Mouse (Mus musculus): ENCODE results near the gene Hist1h2ao.

DNA sequence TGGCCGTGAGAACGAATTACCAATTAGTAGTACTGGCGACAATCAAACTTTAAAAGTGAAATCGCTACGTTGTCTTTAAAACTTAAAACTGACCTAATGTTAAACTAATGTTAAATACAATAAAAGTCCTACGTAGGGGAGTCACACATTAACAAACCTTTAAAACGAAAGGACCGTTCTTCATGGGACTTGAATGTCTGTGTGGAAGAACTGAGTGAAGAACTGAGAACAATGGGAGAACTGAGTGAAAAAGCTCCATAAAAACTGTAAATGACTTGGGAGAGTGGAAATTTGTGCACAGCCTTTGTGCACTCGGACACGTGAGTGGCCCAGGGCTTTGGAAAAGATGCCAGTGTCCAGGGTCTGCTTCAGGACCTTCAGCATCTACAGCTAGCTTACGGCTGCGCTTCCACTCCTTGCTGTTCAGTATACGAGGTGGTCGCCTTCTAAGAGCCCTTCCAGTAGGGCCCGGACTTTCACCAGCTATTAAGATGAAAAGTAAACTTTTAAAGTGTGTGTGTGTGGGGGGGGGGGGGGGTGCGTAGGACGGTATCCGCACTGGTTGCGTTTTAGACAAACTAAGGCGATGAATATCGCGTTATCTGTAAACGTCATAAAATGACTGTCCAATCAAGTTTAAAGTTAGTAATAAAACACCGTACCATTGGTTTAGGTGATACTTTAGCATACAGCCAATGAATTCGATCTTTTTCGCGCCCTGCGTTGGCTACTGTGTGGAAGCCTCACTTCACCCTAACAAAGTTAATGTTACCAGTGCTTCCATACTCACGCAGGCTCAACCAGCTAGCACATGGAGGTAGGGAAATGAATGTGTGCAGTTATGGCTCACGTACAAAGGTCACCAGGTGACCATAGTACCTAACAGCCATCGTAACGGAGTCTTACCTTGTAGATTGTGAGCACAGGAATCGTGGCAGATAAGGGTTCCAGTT is 31.2 kb upstream of the Hist1h2ao start:
- TF ChIP-seq GATA1 (IDR thresholded peaks at IDR 0.05; ENCODE audit: borderline replicate concordance, low read length) (no peak), FLI1 (IDR thresholded peaks at IDR 0.05; ENCODE audit: low read length) (no peak)

All from megakaryocyte, embryonic 14.5 days (primary cell).